Mouse (Mus musculus): ENCODE data around the gene Akr1c18.
"Not testable (repeated sequence)": the region's sequence is repeated elsewhere in the genome, so short reads cannot be mapped to it uniquely, and the experiment has no call there.

Akr1c18 gene

DNA sequence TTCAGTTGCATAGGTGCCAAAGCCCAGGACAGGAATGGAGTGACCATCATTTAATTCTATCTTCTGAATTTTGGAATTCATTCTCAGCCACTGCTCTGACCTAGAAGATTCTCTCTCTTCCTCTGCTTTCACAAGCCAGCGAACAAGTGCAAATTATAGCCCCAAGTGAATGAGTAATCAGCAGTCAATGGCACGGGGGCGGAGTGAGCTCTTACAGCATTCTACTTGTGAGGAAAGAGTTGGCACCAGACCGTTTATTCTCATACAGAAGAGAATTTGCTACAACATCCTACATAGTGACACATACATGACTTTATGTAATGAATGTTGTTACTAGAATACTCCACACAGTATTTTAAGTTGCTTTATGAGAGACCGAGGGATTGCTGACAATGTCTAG, at the start of gene Akr1c18:
Gene Akr1c18, minus strand, starts transcription at position 137 of the 400 bp plus-strand sequence.
- DNase-seq = no peak

DNA sequence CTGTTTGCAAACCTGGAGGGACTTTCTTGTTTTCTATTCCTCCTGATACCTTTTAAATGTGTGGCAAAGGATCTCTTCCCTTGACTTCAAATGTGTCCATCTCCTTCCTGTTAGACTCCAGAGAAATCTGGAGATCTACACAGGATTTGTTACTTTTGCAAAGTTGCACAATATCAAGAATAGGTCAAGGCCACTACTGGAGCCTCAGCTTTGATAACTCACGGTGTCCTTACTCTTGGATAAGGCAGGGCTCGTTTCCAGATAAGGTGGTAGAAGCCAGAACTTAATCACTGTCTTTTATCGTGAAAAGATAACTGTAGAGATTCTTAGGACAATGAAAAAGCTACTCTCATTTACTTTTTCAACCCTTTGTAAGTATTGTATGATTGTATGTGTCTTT, 42.1 kb upstream of the Akr1c18 start:
- no peak for DNase-seq

DNA sequence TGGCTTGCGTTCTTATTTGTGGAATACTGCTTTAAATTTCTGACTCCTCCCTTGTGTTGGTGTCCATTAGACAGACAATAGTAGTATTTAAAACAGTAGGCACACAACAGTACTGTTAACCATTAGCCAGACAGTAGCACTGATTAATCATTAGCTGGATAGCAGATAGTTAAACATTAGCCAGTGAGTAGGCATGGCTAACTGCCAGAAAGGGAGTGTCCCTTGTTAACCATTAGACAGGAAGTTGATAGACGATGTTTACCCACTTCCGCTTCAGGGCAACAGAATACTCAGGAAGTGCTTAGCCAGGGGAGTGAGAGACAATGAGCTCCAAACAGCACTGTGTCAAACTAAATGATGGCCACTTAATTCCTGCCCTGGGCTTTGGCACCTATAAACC, 40.5 kb upstream of the Akr1c18 start, which contains the start of gene Akr1c13:
Gene Akr1c13, plus strand, starts transcription at position 247 of the 400 bp plus-strand sequence.
- DNase-seq = peak; percentile 5

DNA sequence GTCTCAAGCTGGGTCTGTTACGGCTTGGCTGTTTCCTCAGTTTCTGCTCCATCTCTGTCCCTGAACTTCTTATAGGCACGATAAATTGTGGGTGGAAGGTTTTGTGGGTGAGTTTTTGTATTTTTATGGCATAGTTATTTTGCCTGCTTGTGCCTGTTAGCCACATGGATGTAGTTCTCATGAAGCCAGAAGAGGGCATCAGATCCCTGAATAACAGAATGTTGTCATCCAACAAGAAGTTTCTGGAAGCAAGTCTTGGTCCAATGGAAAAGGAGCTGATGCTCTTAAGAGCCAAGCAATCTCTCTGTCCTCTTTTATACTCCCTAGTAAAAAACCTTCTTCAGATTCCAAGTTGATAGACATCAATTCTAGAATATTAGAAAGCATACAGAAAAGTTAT, 37.7 kb upstream of the Akr1c18 start:
- DNase-seq = no peak

DNA sequence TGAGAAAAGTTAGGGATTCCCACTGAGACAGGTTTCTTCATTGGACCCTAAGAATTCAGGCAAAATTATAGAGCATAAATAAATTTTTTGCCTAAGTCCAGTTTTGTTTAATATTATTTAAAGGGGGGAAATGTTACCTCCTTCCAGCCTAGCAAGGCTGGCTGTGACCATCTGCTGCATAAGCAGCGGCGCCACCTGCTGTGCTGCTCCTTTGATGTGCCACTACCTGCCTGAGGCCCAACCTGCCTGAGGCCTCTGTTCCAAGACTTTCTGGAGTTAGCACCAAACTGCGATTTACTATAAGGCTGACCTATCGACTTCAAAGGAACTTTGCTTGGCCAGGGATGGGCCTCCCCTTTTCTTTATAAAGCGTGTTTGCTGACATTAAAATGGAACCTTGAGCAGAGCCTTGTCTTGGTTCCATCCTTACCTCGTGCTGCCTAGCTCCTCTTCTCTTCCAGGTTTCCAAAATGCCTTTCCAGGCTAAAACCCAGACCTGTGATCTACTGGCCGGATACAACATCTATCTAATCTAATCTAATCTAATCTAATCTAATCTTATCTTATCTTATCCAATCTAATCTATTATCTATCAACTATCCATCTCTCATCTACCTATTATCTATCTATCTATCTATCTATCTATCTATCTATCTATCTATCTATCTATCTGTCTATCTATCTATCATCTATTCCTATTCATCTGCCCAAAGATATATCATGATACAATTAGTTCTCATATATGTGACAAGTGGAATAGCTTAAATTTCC, 36.4 kb upstream of the Akr1c18 start:
- not testable (repeated sequence) for DNase-seq

DNA sequence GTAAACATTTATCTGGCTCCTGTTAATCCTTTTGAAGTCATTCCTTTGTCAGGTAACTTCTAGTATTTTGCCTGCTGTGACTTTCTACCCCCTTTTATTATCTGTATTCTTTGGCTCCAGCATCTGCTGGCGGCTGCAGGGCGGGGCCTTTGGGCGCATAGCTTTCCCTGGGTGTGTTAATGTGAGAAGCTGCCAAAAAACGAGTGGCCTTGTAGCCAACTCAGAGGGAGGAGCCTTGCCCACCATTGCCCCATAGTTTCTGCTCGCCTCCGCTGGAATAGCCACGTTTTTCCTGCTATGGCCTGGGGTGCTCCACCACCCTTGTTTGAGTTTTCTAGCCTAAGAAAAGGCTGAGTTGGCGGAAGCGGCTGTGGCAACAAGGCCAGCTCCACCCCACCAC, 32.7 kb upstream of the Akr1c18 start:
- no peak for DNase-seq

DNA sequence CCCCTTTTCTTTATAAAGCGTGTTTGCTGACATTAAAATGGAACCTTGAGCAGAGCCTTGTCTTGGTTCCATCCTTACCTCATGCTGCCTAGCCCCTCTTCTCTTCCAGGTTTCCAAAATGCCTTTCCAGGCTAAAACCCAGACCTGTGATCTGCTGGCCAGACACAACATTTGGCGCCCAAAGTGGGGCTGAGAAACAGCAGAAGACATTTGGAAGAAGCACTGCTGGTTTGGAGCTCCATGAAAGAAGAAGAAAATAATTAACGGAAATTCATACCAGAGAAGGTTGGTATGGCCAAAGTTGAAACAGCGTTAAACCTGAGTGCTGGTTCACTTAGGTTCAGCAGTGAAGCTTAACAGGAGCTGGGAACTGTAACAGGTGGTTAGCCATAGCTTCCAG, 30.9 kb upstream of the Akr1c18 start:
- DNase-seq = not testable (repeated sequence)

DNA sequence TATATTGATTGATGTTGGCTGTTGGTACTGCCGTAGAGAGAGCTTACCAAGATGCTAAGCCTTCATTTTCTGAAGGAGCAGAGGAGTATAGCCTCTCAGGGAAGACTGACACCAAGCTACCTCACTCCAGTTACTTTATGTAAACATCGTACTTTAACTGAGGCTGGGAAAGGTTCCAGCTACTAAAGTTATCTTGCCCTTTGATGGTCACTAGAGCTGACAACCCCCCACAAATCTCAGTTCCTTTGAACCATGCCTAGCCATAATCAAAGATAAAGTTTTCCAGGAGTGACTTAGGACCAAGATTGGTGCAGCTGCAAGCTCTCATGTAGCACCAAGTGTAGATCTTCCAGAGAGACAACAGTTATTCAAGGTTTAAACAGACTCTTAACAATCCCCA, 22.5 kb upstream of the Akr1c18 start:
- no peak for DNase-seq

DNA sequence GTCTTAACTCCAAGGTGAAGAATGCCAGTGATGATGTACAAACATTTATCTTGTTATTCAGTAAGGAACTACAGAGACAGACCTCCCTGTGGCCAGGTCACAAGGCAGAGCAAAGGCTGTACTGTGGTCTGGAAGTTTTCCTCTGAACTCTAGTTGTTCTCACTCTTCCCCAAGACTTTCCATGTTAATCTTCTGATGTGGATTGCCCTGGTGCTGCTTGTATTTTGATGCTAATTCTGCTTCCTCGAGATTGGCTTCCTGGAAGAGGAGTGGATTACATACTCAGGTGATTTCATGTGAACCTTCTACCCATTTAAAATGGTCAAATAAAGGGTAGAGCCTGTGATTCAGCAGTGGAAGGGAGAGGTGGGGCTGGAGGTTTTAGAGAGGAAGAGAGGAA, 17.6 kb upstream of the Akr1c18 start:
- no peak for DNase-seq

DNA sequence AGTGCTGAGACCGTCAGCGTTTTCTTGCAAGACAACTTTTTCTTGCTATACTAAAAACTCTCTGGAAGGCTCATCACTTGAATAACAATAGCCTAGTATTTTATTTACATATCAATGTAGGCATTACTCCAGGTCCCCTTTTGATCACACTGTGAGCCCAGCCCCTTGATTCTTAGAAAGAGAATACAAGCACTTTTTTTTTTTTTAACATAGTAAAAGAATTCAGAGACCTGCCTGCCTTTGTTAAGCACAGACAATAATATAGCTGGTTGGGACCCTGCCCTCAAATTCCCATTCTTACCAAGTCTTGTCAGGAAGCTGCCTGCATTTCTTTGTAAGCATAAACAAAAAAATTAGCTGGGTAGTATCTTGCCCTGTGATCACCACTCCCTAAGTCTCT, 4.8 kb upstream of the Akr1c18 start:
- DNase-seq = no peak

DNA sequence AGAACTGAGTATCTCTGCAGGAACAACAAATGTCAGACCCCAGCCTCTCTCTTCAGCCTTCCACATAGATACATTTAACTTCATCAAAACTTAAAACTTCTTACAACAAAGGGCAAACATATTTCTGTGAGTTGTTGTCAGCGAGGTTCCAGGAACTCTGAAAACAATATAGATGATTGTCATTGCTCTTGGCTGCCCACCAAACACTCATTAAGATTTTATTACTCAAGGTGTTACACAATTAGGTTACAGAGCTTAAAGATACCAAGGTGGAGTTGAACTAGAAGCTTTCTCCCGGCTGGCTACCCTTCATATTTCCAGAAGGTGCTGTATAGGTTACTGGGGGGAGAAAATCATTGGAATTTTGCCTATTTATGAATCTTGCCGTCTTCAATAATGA, 3.1 kb upstream of the Akr1c18 start:
- no peak for DNase-seq

DNA sequence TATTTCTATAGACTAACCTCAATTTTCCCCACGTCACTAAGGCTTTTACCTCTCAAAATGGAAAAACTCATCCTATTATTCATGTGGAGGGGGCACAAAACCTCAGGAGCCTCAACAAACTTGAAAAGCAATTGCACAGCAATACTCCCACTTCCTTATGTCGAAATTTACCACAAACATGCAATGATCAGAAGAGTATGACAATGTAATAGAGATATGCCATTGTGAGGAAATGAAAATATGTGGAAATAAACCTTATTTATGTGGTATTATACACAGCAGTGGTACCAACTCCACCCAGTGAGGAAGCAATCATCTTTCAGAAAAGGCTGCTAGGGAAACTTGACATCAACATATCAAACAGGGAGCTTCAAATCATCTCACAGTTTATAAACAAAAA, 2.5 kb upstream of the Akr1c18 start:
- DNase-seq = no peak

DNA sequence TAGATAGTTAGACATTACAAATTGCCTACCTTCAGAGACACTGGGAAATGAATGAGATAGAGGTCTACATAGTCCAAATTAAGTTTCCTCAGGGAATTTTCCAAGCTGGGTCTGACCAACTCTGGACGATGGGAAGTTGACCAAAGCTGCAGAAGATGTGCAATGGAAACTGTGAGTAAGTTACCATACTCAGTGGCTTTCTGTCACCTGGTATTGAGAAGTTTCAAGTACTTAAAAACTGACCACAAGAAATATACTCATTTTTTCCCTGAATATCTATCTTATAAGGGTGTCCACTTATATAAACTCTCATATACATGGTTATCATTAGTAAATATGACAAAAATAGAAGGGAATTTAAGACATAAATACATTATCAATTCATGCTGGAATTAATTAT, 6.2 kb downstream of the Akr1c18 start:
- no peak for DNase-seq

DNA sequence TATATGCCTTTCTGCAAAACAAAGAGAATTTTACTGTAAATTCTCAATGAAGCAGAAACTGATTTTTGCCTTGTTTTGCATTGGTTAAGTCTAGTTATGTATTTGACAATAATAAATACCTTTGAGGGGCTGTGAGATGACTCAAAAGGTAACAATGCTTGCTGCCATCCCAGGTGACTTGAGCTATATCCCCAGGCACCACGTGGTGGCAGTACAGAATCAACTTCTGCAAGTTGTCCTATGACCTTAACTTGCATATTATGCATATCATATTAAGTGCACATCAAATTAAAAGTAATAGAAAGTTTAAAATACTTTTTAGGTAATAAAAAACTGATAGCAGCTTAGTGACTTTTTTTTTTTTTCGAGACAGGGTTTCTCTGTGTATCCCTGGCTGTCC, 17.4 kb downstream of the Akr1c18 start:
- peak; percentile 10 for DNase-seq

DNA sequence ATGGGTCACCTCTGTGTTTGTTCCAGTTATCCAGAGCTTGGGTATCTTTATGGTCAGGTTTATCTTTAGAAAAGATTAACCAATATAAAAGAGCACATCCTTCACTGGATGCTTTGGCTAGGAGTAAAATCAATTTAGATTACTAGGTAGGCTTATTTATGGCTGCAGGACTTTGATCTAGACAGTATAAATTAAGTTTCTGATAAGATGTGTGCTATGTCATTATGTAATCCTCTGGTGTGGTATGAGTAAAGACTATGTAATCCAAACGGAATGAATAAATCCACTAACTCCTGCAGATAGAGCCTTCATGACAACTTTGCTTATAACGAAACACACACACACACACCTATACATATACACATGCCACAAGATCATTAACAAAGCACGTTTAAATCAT, 18.7 kb downstream of the Akr1c18 start:
- no peak for DNase-seq

DNA sequence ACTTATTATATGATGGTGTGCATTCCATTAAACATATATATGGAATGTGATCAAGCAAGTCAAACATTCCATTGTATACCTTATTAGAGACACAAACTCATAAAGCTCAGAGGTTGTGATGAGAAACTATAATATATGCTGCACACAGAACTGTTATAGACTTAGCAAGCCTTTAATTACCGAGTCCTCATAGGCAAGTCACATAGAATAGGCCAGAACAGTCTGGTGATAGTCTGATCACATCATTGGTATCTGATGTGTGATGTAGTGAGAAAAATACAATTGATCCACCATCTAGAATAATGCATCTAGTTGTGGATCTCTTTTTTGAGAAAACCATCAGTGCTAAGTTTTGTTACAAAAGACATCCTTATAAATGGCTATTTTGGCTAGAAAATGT, 19.1 kb downstream of the Akr1c18 start:
- DNase-seq = no peak

DNA sequence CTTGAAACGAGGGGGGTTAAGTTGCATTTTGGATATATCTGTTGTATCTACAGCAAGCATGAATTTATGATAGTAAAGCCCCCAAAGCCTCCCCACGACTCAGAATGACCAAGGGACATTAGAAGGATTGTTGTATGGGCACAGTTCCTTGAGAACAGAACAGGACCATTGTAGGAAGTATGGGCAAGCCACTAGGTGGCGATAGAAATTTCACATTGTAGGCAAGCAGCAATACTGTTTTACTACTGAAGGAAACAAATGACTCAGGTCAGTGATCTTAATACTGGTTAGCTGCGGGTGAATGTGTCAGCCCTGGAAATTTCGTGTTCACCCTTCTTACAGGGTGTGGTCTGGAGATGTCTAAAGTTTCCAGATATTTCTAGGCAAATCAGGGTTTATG, 21.4 kb downstream of the Akr1c18 start:
- peak; percentile 5 for DNase-seq

DNA sequence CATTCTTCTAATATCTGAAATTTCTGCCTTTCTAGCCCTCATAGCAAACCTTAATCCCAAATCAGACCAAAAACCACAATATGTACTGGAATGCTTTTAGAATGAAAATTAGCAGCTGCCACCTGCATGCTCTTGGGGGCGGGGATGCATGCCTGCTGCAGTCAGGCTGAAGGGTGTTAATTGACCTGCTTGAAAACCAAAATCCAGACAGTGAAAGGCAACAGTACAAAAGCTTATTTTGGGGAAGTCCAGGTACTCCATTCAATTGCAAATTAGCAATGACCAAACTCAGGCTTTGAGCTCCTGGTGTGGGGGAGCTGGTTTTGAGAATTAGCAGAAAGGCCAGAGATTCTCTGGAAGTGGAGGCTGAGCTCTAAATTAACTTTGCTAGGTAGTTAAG, 24.6 kb downstream of the Akr1c18 start:
- DNase-seq = not testable (repeated sequence)

DNA sequence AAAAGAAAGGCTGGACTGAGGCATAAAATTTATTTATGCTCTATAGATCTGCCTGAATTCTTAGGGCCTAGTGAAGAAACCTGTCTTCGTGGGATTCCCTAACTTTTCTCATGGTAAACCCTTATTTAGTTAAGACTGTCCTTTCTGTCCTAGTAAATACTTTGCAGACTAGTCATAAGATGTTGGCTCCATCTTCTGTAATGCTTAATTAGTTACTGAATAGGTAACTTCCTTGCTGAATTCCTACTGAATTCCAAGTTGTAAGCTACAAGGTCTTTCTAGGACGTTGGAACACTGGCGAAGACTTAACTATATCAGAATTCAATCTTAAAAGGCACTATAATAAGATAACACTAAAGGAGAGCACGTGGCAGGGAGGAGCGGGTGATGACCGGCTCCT, 26.0 kb downstream of the Akr1c18 start:
- DNase-seq = not testable (repeated sequence)

DNA sequence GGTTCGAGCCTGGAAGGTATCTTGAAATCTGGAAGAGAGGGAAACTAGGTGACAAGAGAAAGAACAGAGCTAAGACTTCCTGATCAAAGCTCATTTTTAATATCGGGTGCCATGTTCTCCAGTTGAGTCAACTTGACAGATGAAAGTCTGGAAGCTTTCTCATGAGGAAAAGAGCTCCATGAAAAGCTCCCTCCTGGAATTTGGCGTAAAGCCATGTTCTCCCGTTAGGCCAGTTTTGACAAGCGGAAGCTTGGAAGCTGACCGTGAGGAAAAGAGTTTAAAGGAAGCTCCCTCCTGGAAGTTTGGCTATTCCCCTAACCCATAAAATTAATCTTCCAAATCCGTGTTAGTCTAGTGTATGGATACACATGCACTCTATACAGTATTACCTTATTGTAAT, 27.3 kb downstream of the Akr1c18 start:
- no peak for DNase-seq

DNA sequence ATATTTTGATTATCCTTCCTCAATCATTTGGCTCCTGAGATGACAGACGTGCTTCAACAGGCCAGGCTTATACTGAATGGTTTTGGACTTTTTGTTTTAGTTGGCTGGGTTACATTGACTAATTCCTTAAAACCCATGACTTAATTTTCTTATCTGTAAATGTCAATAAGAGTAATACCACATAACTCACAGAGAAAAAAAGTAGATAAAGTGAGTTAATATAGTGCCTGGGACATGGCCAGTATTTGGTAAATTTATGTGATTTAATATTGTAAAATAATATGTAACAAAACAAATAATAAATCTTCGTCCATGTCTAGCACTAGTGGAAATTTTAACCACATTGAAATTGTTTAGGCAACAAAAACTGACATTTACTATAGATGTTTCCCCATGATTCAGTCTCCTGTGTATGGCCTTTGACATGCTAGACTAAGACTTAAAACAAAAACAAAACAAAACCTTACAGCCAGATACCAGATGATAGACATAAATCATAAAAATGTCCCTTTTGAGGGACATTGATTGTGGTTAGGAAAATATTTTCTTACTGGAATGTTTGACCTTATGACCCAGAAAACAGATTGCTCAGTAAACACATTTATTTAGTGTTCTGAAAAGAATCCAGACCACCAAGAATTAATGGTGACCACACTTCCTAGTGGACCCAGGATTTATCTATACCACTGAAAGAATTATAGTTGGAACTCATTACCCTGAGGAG, 31.1 kb downstream of the Akr1c18 start:
- DNase-seq = no peak

DNA sequence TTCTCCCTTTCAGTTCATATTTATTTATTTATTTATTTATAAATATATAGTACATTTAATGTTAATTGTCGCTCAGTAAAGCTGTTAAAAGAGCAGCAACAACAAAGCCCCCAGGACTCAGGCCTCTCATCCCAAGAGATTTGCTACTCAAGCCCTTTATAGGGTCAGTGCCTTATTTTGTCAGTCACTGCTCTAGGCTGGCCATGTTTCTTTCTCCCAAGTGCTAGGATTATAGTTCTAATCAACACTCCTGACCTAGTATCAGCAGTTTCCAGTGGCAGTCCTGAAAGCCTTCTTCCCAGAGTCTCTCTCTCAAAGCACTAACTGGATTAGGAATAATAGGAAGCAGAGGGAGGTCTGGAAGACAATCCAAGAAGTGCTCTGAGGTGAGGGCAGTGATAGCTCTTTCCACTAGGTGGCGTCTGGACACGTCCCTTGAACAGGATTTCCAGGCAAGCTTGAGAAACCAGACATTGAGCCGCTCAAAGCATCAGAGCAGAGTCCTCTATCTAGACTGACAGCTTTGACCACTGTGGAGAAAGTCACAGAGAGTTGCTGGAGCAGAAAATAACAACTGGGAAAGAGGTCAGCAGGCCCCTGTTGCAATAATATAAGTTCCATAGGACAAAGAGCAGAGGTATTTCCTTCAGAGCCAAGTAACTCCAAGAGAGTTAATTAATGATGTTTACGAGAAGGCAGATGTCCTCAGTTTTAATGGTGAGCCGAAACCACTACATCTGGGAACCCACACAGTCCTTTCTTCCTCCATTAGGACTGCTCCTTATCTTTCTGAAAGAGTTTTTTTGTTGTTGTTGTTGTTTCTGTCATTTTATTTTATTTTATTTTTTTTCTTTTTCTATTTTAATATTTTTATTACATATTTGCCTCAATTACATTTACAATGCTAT, 39.9 kb downstream of the Akr1c18 start:
- DNase-seq = peak; percentile 10

DNA sequence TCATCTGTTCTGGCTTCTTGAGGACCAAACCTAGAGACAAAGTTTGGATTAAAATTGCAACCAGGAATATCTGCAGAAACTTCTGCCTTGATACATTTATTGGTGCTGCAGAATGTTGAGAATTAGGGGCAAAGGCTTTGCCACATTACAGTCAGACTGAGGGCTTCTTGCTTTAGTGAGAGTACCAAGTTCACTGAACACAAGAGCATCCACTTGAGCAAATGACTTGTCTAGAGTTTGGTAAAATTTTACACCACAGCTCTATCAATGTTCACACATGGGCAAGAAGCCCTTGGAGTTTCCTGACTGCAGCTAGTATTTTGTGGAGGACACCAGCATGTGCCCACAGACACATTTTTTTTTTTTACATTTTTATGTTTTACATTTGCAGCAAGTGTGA, 47.7 kb downstream of the Akr1c18 start:
- no peak for DNase-seq
